Mouse (Mus musculus): ENCODE data around the gene Efnb3. TPM values are rescaled to one million over a fixed set of nuclear protein-coding genes. Genes with fewer than 3 reads are reported as not detected.
A peak's percentile ranks its signal among the peaks of the same experiment; 100 is the strongest.

Efnb3 gene
- polyA plus RNA-seq, 1 experiment from 2014 or later: 7.8 TPM

DNA sequence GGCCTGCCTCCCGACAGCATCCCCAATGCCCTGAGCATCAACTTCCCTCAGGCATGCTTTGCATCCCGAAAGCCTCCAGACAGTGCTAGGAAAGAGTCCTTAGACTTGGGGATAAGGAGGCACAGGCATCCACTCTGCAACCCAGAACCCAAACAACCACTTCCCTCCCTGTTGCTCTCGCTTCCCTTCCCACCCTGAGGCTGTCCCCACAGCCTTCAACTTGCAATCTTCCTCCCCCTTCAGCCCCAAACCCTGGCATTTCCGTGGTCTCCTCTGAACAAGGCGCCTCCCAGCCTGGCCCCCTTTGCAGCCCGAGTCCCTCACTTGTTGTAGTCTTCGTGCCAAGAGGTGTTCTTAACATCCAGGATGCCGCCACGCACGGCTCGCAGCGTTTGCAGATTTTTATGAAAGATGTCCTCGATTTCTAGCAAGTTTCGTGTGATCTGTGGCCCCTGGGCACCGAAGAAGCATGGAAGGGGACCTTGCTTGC lies 43.8 kb downstream of the Efnb3 start:
- no peaks in the 10 kb centered on the region for H3K9me3 ChIP-seq (replicated peaks; ENCODE audit: low read length)
- no peaks in the 10 kb centered on the region for H3K27me3 ChIP-seq (ENCODE audit: insufficient read depth, low read length)
- DNase-seq (ENCODE audit: low spot score) (no peak), ATAC-seq (replicated peaks; ENCODE audit: low FRiP score, low read depth) (no peak)
- no peak overlapping the region for H3K9ac ChIP-seq (ENCODE audit: low read depth, low read length)
- 59% methylated on average over 15 of the region's 15 CpGs for WGBS
- H3K4me1 ChIP-seq (replicated peaks; ENCODE audit: insufficient read depth, low read length): no peaks in the 10 kb centered on the region
- no peak overlapping the region for H3K4me3 ChIP-seq (replicated peaks; ENCODE audit: low read depth, low read length)
- no peak overlapping the region for H3K27ac ChIP-seq
- H3K4me2 ChIP-seq (ENCODE audit: low read length): no peak overlapping the region
- no peaks in the 10 kb centered on the region for H3K36me3 ChIP-seq (ENCODE audit: insufficient read depth, low read length)
- no peak for TF ChIP-seq CTCF (IDR thresholded peaks at IDR 0.05; ENCODE audit: low read depth)

DNA sequence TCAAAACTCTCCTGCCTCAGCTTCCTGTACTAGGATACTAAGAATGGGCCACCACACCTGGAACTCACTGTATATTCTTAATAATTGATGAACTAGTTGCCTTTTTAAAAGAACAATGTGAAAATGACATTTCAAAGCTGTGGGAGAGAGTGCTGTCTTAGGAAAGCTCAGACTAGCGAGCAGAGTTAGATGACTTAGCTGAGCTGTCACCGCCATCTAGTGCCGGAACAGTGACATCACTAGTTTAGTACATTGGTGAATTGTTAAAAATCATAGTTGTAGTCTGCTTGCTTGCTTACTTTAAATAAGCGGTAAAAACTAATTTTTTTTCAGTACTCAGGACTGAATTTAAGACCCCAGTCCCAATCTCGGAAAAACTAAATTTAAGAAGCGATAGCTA lies 46.2 kb downstream of the Efnb3 start:
- Histone ChIP-seq H3K27ac (no peak overlapping the region), H3K4me2 (ENCODE audit: low read length) (no peak overlapping the region), H3K4me1 (replicated peaks; ENCODE audit: insufficient read depth, low read length) (no peaks in the 10 kb centered on the region), H3K27me3 (ENCODE audit: insufficient read depth, low read length) (no peaks in the 10 kb centered on the region), H3K9me3 (replicated peaks; ENCODE audit: low read length) (no peaks in the 10 kb centered on the region), H3K36me3 (ENCODE audit: insufficient read depth, low read length) (no peaks in the 10 kb centered on the region), H3K4me3 (replicated peaks; ENCODE audit: low read depth, low read length) (no peak overlapping the region), H3K9ac (ENCODE audit: low read depth, low read length) (no peak overlapping the region)
- peak; percentile 87 for TF ChIP-seq CTCF (IDR thresholded peaks at IDR 0.05; ENCODE audit: low read depth)
- 7% methylated on average over 6 of the region's 6 CpGs for WGBS
- DNase-seq (ENCODE audit: low spot score) (peak; percentile 94), ATAC-seq (replicated peaks; ENCODE audit: low FRiP score, low read depth) (no peak)

GRCm38 (mm10) chr11:69510796-69511496 lies 49.1 kb downstream of the Efnb3 start:
- no peak overlapping the region for H3K4me3 ChIP-seq (replicated peaks; ENCODE audit: low read depth, low read length)
- no peak overlapping the region for H3K27ac ChIP-seq
- ATAC-seq (replicated peaks; ENCODE audit: low FRiP score, low read depth) (no peak), DNase-seq (ENCODE audit: low spot score) (no peak)
- 34% methylated on average over 7 of the region's 7 CpGs for WGBS
- TF ChIP-seq CTCF (IDR thresholded peaks at IDR 0.05; ENCODE audit: low read depth): no peak
- no peaks in the 10 kb centered on the region for H3K4me1 ChIP-seq (replicated peaks; ENCODE audit: insufficient read depth, low read length)
- H3K36me3 ChIP-seq (ENCODE audit: insufficient read depth, low read length): no peaks in the 10 kb centered on the region
- no peak overlapping the region for H3K9ac ChIP-seq (ENCODE audit: low read depth, low read length)
- no peaks in the 10 kb centered on the region for H3K27me3 ChIP-seq (ENCODE audit: insufficient read depth, low read length)
- H3K9me3 ChIP-seq (replicated peaks; ENCODE audit: low read length): no peaks in the 10 kb centered on the region
- H3K4me2 ChIP-seq (ENCODE audit: low read length): no peak overlapping the region

Small RNA genes lying within 50 kb of the gene (microRNA-seq; reads per million reads assigned to microRNA genes)
- not detected for gene Gm27493

Other genes with a start within 250 kb of the Efnb3 start
- gene Cntrob, start 236.4 kb downstream of the Efnb3 start, polyA plus RNA-seq (2015; fragmentation: Nextera tagmentation; extraction: Ambion mirVana): 12.6 and 14.5 TPM in 2 replicates
- gene Trappc1, start 236.2 kb downstream of the Efnb3 start, polyA plus RNA-seq (2015; fragmentation: Nextera tagmentation; extraction: Ambion mirVana): 171 and 173 TPM in 2 replicates
- gene Kcnab3, start 233.9 kb downstream of the Efnb3 start, polyA plus RNA-seq (2015; fragmentation: Nextera tagmentation; extraction: Ambion mirVana): 2.5 and 2.8 TPM in 2 replicates
- gene Rnf227, start 219.7 kb downstream of the Efnb3 start, polyA plus RNA-seq (2015; fragmentation: Nextera tagmentation; extraction: Ambion mirVana): 15.6 and 18.3 TPM in 2 replicates
- 38.0 and 42.3 TPM in 2 replicates for gene Chd3, start 190.8 kb downstream of the Efnb3 start, polyA plus RNA-seq (2015; fragmentation: Nextera tagmentation; extraction: Ambion mirVana)
- 183 and 198 TPM in 2 replicates for gene Naa38, start 164.7 kb downstream of the Efnb3 start, polyA plus RNA-seq (2015; fragmentation: Nextera tagmentation; extraction: Ambion mirVana)
- gene Cyb5d1, start 164.6 kb downstream of the Efnb3 start, polyA plus RNA-seq (2015; fragmentation: Nextera tagmentation; extraction: Ambion mirVana): 16.6 and 19.8 TPM in 2 replicates
- gene Tmem88, start 162.0 kb downstream of the Efnb3 start, polyA plus RNA-seq (2015; fragmentation: Nextera tagmentation; extraction: Ambion mirVana): 55.5 and 61.3 TPM in 2 replicates
- 23.2 and 26.8 TPM in 2 replicates for gene Kdm6b, start 146.5 kb downstream of the Efnb3 start, polyA plus RNA-seq (2015; fragmentation: Nextera tagmentation; extraction: Ambion mirVana)
- 0.32 and 0.52 TPM in 2 replicates for gene Dnah2, start 11.1 kb downstream of the Efnb3 start, polyA plus RNA-seq (2015; fragmentation: Nextera tagmentation; extraction: Ambion mirVana)
- gene Wrap53, start 20.1 kb upstream of the Efnb3 start, polyA plus RNA-seq (2015; fragmentation: Nextera tagmentation; extraction: Ambion mirVana): 17.9 and 19.4 TPM in 2 replicates
- 117 and 121 TPM in 2 replicates for gene Trp53, start 20.2 kb upstream of the Efnb3 start, polyA plus RNA-seq (2015; fragmentation: Nextera tagmentation; extraction: Ambion mirVana)
- 13.7 and 16.3 TPM in 2 replicates for gene Atp1b2, start 45.7 kb upstream of the Efnb3 start, polyA plus RNA-seq (2015; fragmentation: Nextera tagmentation; extraction: Ambion mirVana)
- 0.13 TPM in 1 of 2 replicates, not detected in the other for gene Shbg, start 57.7 kb upstream of the Efnb3 start, polyA plus RNA-seq (2015; fragmentation: Nextera tagmentation; extraction: Ambion mirVana)
- 27.6 and 31.3 TPM in 2 replicates for gene Sat2, start 61.8 kb upstream of the Efnb3 start, polyA plus RNA-seq (2015; fragmentation: Nextera tagmentation; extraction: Ambion mirVana)
- 17.4 and 18.4 TPM in 2 replicates for gene Fxr2, start 72.8 kb upstream of the Efnb3 start, polyA plus RNA-seq (2015; fragmentation: Nextera tagmentation; extraction: Ambion mirVana)
- gene Sox15, start 95.1 kb upstream of the Efnb3 start, polyA plus RNA-seq (2015; fragmentation: Nextera tagmentation; extraction: Ambion mirVana): 0.28 and 0.32 TPM in 2 replicates
- 82.6 and 85.7 TPM in 2 replicates for gene Mpdu1, start 102.4 kb upstream of the Efnb3 start, polyA plus RNA-seq (2015; fragmentation: Nextera tagmentation; extraction: Ambion mirVana)
- 10.4 and 12.8 TPM in 2 replicates for gene Cd68, start 105.9 kb upstream of the Efnb3 start, polyA plus RNA-seq (2015; fragmentation: Nextera tagmentation; extraction: Ambion mirVana)
- 468 and 493 TPM in 2 replicates for gene Eif4a1, start 112.2 kb upstream of the Efnb3 start, polyA plus RNA-seq (2015; fragmentation: Nextera tagmentation; extraction: Ambion mirVana)
- 52.2 and 59.4 TPM in 2 replicates for gene Senp3, start 121.9 kb upstream of the Efnb3 start, polyA plus RNA-seq (2015; fragmentation: Nextera tagmentation; extraction: Ambion mirVana)
- 0.43 and 0.89 TPM in 2 replicates for gene Tnfsf13, start 125.6 kb upstream of the Efnb3 start, polyA plus RNA-seq (2015; fragmentation: Nextera tagmentation; extraction: Ambion mirVana)
- gene Tnfsf12, start 135.6 kb upstream of the Efnb3 start, polyA plus RNA-seq (2015; fragmentation: Nextera tagmentation; extraction: Ambion mirVana): 14.1 and 15.8 TPM in 2 replicates
- gene Tnfsfm13, start 135.9 kb upstream of the Efnb3 start, polyA plus RNA-seq (2015; fragmentation: Nextera tagmentation; extraction: Ambion mirVana): 8.0 and 8.4 TPM in 2 replicates
- gene Polr2a, start 198.4 kb upstream of the Efnb3 start, polyA plus RNA-seq (2015; fragmentation: Nextera tagmentation; extraction: Ambion mirVana): 19.0 and 21.0 TPM in 2 replicates
- 0.17 TPM in 1 of 2 replicates, not detected in the other for gene Slc35g3, start 201.8 kb upstream of the Efnb3 start, polyA plus RNA-seq (2015; fragmentation: Nextera tagmentation; extraction: Ambion mirVana)
- 2.7 and 3.3 TPM in 2 replicates for gene Zbtb4, start 205.7 kb upstream of the Efnb3 start, polyA plus RNA-seq (2015; fragmentation: Nextera tagmentation; extraction: Ambion mirVana)
- 12.0 and 12.1 TPM in 2 replicates for gene Chrnb1, start 235.7 kb upstream of the Efnb3 start, polyA plus RNA-seq (2015; fragmentation: Nextera tagmentation; extraction: Ambion mirVana)
- gene Fgf11, start 241.7 kb upstream of the Efnb3 start, polyA plus RNA-seq (2015; fragmentation: Nextera tagmentation; extraction: Ambion mirVana): 0.63 and 0.98 TPM in 2 replicates
- gene Tmem102, start 245.4 kb upstream of the Efnb3 start, polyA plus RNA-seq (2015; fragmentation: Nextera tagmentation; extraction: Ambion mirVana): 22.9 and 23.0 TPM in 2 replicates